Mouse (Mus musculus) kidney, postnatal 36 days (tissue): ENCODE measurements around the gene Sipa1l1.

Source experiments
- DNase-seq, 2 experiments: peaks; one replicate each; pipeline ENCODE4 v3.0.0; 2021 to 2022; ENCODE audit warnings: mixed read lengths in 2 of 2

Gene Sipa1l1

GRCm38 (mm10) chr12:82251328-82251727 lies 82.2 kb downstream of the Sipa1l1 start:
- DNase-seq, result no peak

- peak; percentile 68 to 72 for DNase-seq
These were observed 85.0 kb downstream of the Sipa1l1 start for GRCm38 (mm10) chr12:82254076-82254475.

- peak; percentile 67 to 91 for DNase-seq
These were observed 86.9 kb downstream of the Sipa1l1 start for GRCm38 (mm10) chr12:82256012-82256411.

- peak; percentile 44 to 49 for DNase-seq
These were observed 87.9 kb downstream of the Sipa1l1 start for GRCm38 (mm10) chr12:82256921-82257500.

- no peak for DNase-seq
These were observed 89.1 kb downstream of the Sipa1l1 start for GRCm38 (mm10) chr12:82257994-82258785.

- DNase-seq, result no peak
These were observed 94.3 kb downstream of the Sipa1l1 start for GRCm38 (mm10) chr12:82263443-82263842.

- DNase-seq, result no peak
These were observed 95.1 kb downstream of the Sipa1l1 start for GRCm38 (mm10) chr12:82264083-82264851.

- peak; percentile 90 to 92 for DNase-seq
These were observed 96.5 kb downstream of the Sipa1l1 start for GRCm38 (mm10) chr12:82265335-82266274.

- DNase-seq, result no peak
These were observed 102.3 kb downstream of the Sipa1l1 start for GRCm38 (mm10) chr12:82271447-82271846.

- DNase-seq, result no peak
These were observed 104.4 kb downstream of the Sipa1l1 start for GRCm38 (mm10) chr12:82273503-82273902.

GRCm38 (mm10) chr12:82274576-82274975 lies 105.5 kb downstream of the Sipa1l1 start:
- no peak for DNase-seq

GRCm38 (mm10) chr12:82275767-82276166 lies 106.6 kb downstream of the Sipa1l1 start:
- DNase-seq, result no peak

GRCm38 (mm10) chr12:82276591-82276990 lies 107.5 kb downstream of the Sipa1l1 start:
- DNase-seq, result no peak

GRCm38 (mm10) chr12:82284617-82285016 lies 115.5 kb downstream of the Sipa1l1 start:
- no peak for DNase-seq

GRCm38 (mm10) chr12:82285018-82285417 lies 115.9 kb downstream of the Sipa1l1 start:
- peak in 1 of 2 experiments; percentile 25 for DNase-seq

- DNase-seq, result no peak
These were observed 116.9 kb downstream of the Sipa1l1 start for GRCm38 (mm10) chr12:82286068-82286467.

GRCm38 (mm10) chr12:82286804-82287203 lies 117.7 kb downstream of the Sipa1l1 start:
- DNase-seq, result no peak

- no peak for DNase-seq
These were observed 124.6 kb downstream of the Sipa1l1 start for GRCm38 (mm10) chr12:82293545-82294247.

- peak; percentile 36 to 57 for DNase-seq
These were observed 126.1 kb downstream of the Sipa1l1 start for GRCm38 (mm10) chr12:82294906-82295887.

GRCm38 (mm10) chr12:82296276-82296675 lies 127.2 kb downstream of the Sipa1l1 start:
- peak in 1 of 2 experiments; percentile 60 for DNase-seq
